Mouse (Mus musculus) liver, adult 2 months (tissue): ENCODE measurements at regions not wholly inside any gene's neighbourhood (a gene's known extent, or its start where the extent isn't known, plus 50 kb on each side); places are given as distances from the start of the nearest gene placed in this dataset.

Source experiments
- CTCF ChIP-seq: fragments of 200-500 bp; IDR thresholded peaks from 2 replicates; pipeline ENCODE4 v1.5.1; 2011; ENCODE audit warnings: low read depth, low read length, control low read depth
- POLR2A ChIP-seq: fragments of 200-500 bp; IDR thresholded peaks from 2 replicates; pipeline ENCODE4 v1.6.1; 2011; ENCODE audit warnings: low read length, control low read depth; ENCODE audit not compliant: insufficient read depth; ENCODE audit errors: extremely low read depth

DNA sequence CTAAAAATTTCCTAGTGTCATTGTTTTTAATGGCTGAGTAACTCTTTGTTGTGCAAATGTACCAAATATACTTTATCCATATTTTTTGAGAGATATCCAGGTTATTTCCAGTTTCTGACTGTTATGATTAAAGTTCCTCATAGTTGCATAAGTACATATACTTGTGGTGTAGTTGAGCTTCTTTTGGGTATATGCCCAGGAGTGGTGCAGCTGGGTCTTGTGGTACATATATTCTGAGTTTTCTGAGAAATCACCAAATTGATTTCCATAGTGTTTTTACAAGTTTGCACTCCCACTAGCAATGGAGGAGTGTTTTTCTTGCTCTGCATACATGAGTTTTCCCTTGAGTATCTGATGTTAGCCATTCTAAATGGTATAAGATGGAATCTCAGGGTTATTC lies 1006.2 kb downstream of the Brinp1 start:
- TF ChIP-seq CTCF (no peak), POLR2A (no peak)
